In the genomic region with DNA sequence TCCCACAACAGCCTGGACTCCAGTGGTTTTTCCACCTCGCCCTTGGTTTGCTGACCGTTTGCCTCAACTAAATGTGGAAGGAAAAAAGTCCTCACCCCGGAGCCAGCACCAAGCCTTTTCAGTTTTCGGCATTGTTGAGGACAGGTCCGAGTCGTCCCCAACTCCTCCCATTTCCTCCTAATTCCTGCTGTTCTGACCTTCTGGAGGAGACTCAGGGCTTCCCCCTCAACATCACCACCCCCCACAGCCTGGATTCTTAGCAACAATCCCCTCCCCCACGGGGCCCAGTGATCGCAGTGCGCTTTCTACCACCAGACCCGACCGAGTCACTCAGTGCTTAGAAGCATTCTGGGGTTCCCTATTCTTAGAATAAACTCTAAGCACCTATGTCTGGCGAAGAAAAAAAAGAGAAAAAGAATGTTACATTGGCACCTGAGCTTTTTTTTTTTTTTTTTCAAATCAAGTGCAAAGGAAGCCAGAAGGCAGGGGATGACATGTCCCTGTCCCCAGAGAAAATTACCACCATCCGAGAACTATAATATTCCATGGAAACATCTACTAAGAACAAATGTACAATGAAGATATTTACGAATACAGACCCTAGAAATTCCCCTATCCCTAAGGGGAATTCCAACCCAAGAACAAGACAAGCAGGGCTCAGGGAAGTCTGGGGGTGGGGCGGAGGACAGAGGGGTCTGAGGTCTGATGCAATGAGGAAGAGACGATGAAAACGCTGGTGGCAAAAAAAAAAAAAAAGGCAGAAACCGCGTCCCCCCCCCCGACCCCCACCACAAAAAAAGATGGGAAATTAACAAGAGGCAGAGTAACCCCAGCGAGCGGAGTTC, we compare ENCODE assay signal across 8 mouse cellular contexts. TPM values are rescaled to one million over a fixed set of nuclear protein-coding genes. Genes with fewer than 3 reads are reported as not detected.
DNase-seq lines count a peak whose midpoint lies in the region; ATAC-seq and TF ChIP-seq lines count a peak whose summit lies in the region.

No protein-coding gene starts in this region.

- TF ChIP-seq RAD21 in CH12.LX (IDR thresholded peaks at IDR 0.05; ENCODE audit: low read depth, low read length): no peak

- in situ Hi-C loops in CH12.LX (cut with MboI; ENCODE audit: low pct_ligation_motif_present, low pct_unique_long_range_greater_than_20kb, low sequenced_read_pairs): no loop called here

- TF ChIP-seq EP300 in CH12.LX (IDR thresholded peaks at IDR 0.05; ENCODE audit: low read length): peak; percentile 76

- ATAC-seq in forebrain, embryonic 14.5 days: no peak
- no peak for ATAC-seq in liver, embryonic 13.5 days (ENCODE audit: low read depth)

- TF ChIP-seq POLR2A in CH12.LX (IDR thresholded peaks at IDR 0.05; ENCODE audit: low read depth, low read length): no peak

- peak overlapping the region; percentile 74 for H3K4me2 ChIP-seq in CH12.LX (ENCODE audit: insufficient read depth, low read depth, poor library complexity, severe bottlenecking)
- H3K4me2 ChIP-seq in forebrain, embryonic 14.5 days (ENCODE audit: low read length): peak overlapping the region; percentile 15
- peak overlapping the region; percentile 97 for H3K4me2 ChIP-seq in liver, embryonic 13.5 days

- peak overlapping the region; percentile 65 for H3K9ac ChIP-seq in CH12.LX (ENCODE audit: insufficient read depth, low read depth)
- H3K9ac ChIP-seq in forebrain, embryonic 14.5 days (ENCODE audit: low read length): no peak overlapping the region; the same call in 1 of the 2 replicates
- H3K9ac ChIP-seq in liver, embryonic 13.5 days: no peak overlapping the region

- no peak for TF ChIP-seq CTCF in gastrocnemius, adult 2 months (IDR thresholded peaks at IDR 0.05)
- TF ChIP-seq CTCF in CH12.LX (conservative IDR thresholded peaks at IDR 0.05 in 1 of 2, IDR thresholded peaks at IDR 0.05 in 1 of 2; ENCODE audit: low read depth in 2 of 2, low read length in 2 of 2): no peak

- peaks cover 10 to 21% of the 10 kb centered on the region in 2 experiments for H3K36me3 ChIP-seq in CH12.LX (replicated peaks in 1 of 2; ENCODE audit: control insufficient read depth in 1 of 2, insufficient read depth in 1 of 2, low read length in 1 of 2)
- no peaks in the 10 kb centered on the region for H3K36me3 ChIP-seq in forebrain, embryonic 14.5 days (ENCODE audit: control insufficient read depth, insufficient read depth, low read length)
- no peaks in the 10 kb centered on the region for H3K36me3 ChIP-seq in liver, embryonic 13.5 days

- H3K79me2 ChIP-seq in CH12.LX (replicated peaks; ENCODE audit: control insufficient read depth, extremely low read depth, insufficient read depth, poor library complexity, severe bottlenecking): no peaks in the 10 kb centered on the region

- H3K27me3 ChIP-seq in CH12.LX (replicated peaks): no peaks in the 10 kb centered on the region
- H3K27me3 ChIP-seq in forebrain, embryonic 14.5 days (replicated peaks; ENCODE audit: control insufficient read depth, insufficient read depth, low read length): peaks cover 9% of the 10 kb centered on the region
- H3K27me3 ChIP-seq in liver, embryonic 13.5 days: peaks cover 73% of the 10 kb centered on the region

- DNase-seq in gastrocnemius, adult 2 months: peak; percentile 19
- no peak for DNase-seq in gastrocnemius, postnatal 14 days
- peak; percentile 84 for DNase-seq in CH12.LX (ENCODE audit: extremely low read depth)
- DNase-seq in forebrain, embryonic 14.5 days (ENCODE audit: low spot score): no peak
- DNase-seq in liver, embryonic 13.5 days: no peak
- no peak for DNase-seq in cerebellum, postnatal 36 days
- DNase-seq in spleen, postnatal 4 days (ENCODE audit: low spot score in 2 of 2): no peak
- no peak for DNase-seq in left cerebral cortex, postnatal 14 days (ENCODE audit: low spot score in 2 of 2)

- H3K4me3 ChIP-seq in gastrocnemius, adult 2 months: peak overlapping the region; percentile 97
- H3K4me3 ChIP-seq in CH12.LX (replicated peaks in 1 of 3; ENCODE audit: low read depth in 2 of 3, low read length in 2 of 3, poor library complexity in 1 of 3): peak overlapping the region; percentile 50 to 66 (median 55)
- H3K4me3 ChIP-seq in forebrain, embryonic 14.5 days (ENCODE audit: low read depth, low read length): no peak overlapping the region
- H3K4me3 ChIP-seq in liver, embryonic 13.5 days (replicated peaks): peak overlapping the region; percentile 78; the same call in 1 of the 2 replicates

- dilution Hi-C loops in CH12.LX (cut with MboI; ENCODE audit: extremely low pct_ligation_motif_present, extremely low pct_unique_long_range_greater_than_20kb, low sequenced_read_pairs): no loop called here

- no peaks in the 10 kb centered on the region for H3K9me3 ChIP-seq in CH12.LX (replicated peaks; ENCODE audit: low read length)
- H3K9me3 ChIP-seq in forebrain, embryonic 14.5 days (replicated peaks; ENCODE audit: control insufficient read depth, low read length): no peaks in the 10 kb centered on the region
- H3K9me3 ChIP-seq in liver, embryonic 13.5 days (replicated peaks): no peaks in the 10 kb centered on the region

- WGBS in forebrain, embryonic 14.5 days: 1% methylated on average over 22 of the region's 22 CpGs
- 2% methylated on average over 22 of the region's 22 CpGs for WGBS in liver, embryonic 13.5 days (ENCODE audit: insufficient replicate concordance)

- peaks cover 12 to 45% of the 10 kb centered on the region in 2 experiments for H3K4me1 ChIP-seq in CH12.LX (ENCODE audit: control insufficient read depth in 1 of 2, insufficient read depth in 2 of 2)
- peaks cover 15% of the 10 kb centered on the region for H3K4me1 ChIP-seq in forebrain, embryonic 14.5 days (ENCODE audit: control insufficient read depth, insufficient read depth, low read length)
- H3K4me1 ChIP-seq in liver, embryonic 13.5 days (replicated peaks): peaks cover 37% of the 10 kb centered on the region

- no peak overlapping the region for H3K27ac ChIP-seq in gastrocnemius, adult 2 months
- peak overlapping the region; percentile 99 for H3K27ac ChIP-seq in CH12.LX (ENCODE audit: insufficient read depth, low read depth)
- no peak overlapping the region for H3K27ac ChIP-seq in forebrain, embryonic 14.5 days (ENCODE audit: low read depth, low read length)
- H3K27ac ChIP-seq in liver, embryonic 13.5 days: no peak overlapping the region

- intact Hi-C loops in gastrocnemius, adult 2 months (cut with DNase I): loop anchor here (10.0 kb wide), 1 partner anchor 771 kb away; no protein-coding TSS in a partner anchor
- intact Hi-C loops in gastrocnemius, postnatal 14 days (cut with DNase I; ENCODE audit: low total_unique reads): no loop called here
- intact Hi-C loops in left cerebral cortex, postnatal 14 days (cut with DNase I): loop anchor here (5.0 kb wide), 1 partner anchor 102 kb away; the partner anchor contains the start of genes Cbx6 and Npcd

TF ChIP-seq in CH12.LX, 34 proteins besides CTCF, POLR2A, EP300 and RAD21 (continues in another document):
- TF ChIP-seq HCFC1 (IDR thresholded peaks at IDR 0.05; ENCODE audit: low read depth, low read length) (no peak), MAX (IDR thresholded peaks at IDR 0.05; ENCODE audit: low read length) (no peak; the same call in 1 of the 2 replicates), IRF4 (IDR thresholded peaks at IDR 0.05; ENCODE audit: low read depth, low read length) (no peak; the same call in none of the 2 replicates), MEF2A (IDR thresholded peaks at IDR 0.05; ENCODE audit: borderline replicate concordance, low read depth, low read length) (peak; percentile 69), ELF1 (IDR thresholded peaks at IDR 0.05; ENCODE audit: low read depth, low read length) (peak; percentile 36; the same call in 1 of the 2 replicates), E2F4 (IDR thresholded peaks at IDR 0.05; ENCODE audit: insufficient replicate concordance, low read depth, low read length) (no peak), ZC3H11A (IDR thresholded peaks at IDR 0.05; ENCODE audit: low read depth, low read length) (no peak), ETS1 (conservative IDR thresholded peaks at IDR 0.05; ENCODE audit: low read depth, low read length) (peak; percentile 79), ZKSCAN1 (IDR thresholded peaks at IDR 0.05; ENCODE audit: borderline replicate concordance, low read depth, low read length) (no peak; the same call in 1 of the 2 replicates), MAZ (IDR thresholded peaks at IDR 0.05; ENCODE audit: low read depth, low read length) (peak; percentile 87), USF1 (IDR thresholded peaks at IDR 0.05; ENCODE audit: low read depth, low read length) (no peak), JUND (conservative IDR thresholded peaks at IDR 0.05; ENCODE audit: low read depth, low read length) (no peak; the same call in 1 of the 2 replicates), TBP (conservative IDR thresholded peaks at IDR 0.05; ENCODE audit: low read depth, low read length) (no peak), UBTF (IDR thresholded peaks at IDR 0.05; ENCODE audit: low read depth, low read length) (peak; percentile 48; the same call in 1 of the 2 replicates), ZMIZ1 (IDR thresholded peaks at IDR 0.05; ENCODE audit: low read depth, low read length) (0 out of 2 replicates have a peak, but pooled peaks have one; percentile 43), SIN3A (IDR thresholded peaks at IDR 0.05; ENCODE audit: low read length) (no peak; the same call in 1 of the 2 replicates), POLR2AphosphoS2 (IDR thresholded peaks at IDR 0.05; ENCODE audit: low read depth, low read length) (peak; percentile 47; the same call in 1 of the 2 replicates), CHD2 (IDR thresholded peaks at IDR 0.05; ENCODE audit: low read length) (peak; percentile 83), PAX5 (IDR thresholded peaks at IDR 0.05; ENCODE audit: low read length) (no peak)

RNA-seq across cellular contexts. Expression of gene Cbx7, which starts 37.0 kb away (rescaled TPM):
- total RNA-seq in gastrocnemius, adult 2 months (2021): 10 to 100 TPM; 18.9 to 19.6 TPM
- 1 to 10 TPM; 3.7 to 4.5 TPM for total RNA-seq in gastrocnemius, postnatal 14 days (2021)
- total RNA-seq in CH12.LX (2012; rRNA removed): 10.0 and 12.1 TPM in 2 replicates
- 5.6 and 8.1 TPM in 2 replicates for total RNA-seq in CH12.LX (2014; rRNA removed)
- polyA plus RNA-seq in CH12.LX (2012; ENCODE audit: insufficient read length, low read depth): 12.4 and 14.7 TPM in 2 replicates
- 1.6 and 2.1 TPM in 2 replicates for polyA plus RNA-seq in forebrain, embryonic 14.5 days (2014; fragmentation: Nextera tagmentation; extraction: Ambion mirVana)
- 0.89 and 1.4 TPM in 2 replicates for polyA plus RNA-seq in liver, embryonic 13.5 days (2015; fragmentation: Nextera tagmentation; extraction: Ambion mirVana)
- 10 to 100 TPM in 1 of 2 experiments, 1 to 10 TPM in 1; 9.9 to 11.9 TPM for total RNA-seq in left cerebral cortex, postnatal 14 days (2021)

RNA-seq across cellular contexts. Expression of gene Apobec3, which starts 42.4 kb away (rescaled TPM):
- total RNA-seq in gastrocnemius, adult 2 months (2021): 1 to 10 TPM; 2.4 to 2.6 TPM
- total RNA-seq in gastrocnemius, postnatal 14 days (2021): 1 to 10 TPM; 4.7 to 7.9 TPM
- total RNA-seq in CH12.LX (2012; rRNA removed) (3.9 and 4.7 TPM in 2 replicates), CH12.LX (2014; rRNA removed) (8.7 and 10.4 TPM in 2 replicates)
- 94.3 and 98.5 TPM in 2 replicates for polyA plus RNA-seq in CH12.LX (2012; ENCODE audit: insufficient read length, low read depth)
- polyA plus RNA-seq in forebrain, embryonic 14.5 days (2014; fragmentation: Nextera tagmentation; extraction: Ambion mirVana): 4.8 and 5.6 TPM in 2 replicates
- 41.7 and 53.3 TPM in 2 replicates for polyA plus RNA-seq in liver, embryonic 13.5 days (2015; fragmentation: Nextera tagmentation; extraction: Ambion mirVana)
- 1 to 10 TPM; 4.2 to 5.1 TPM for total RNA-seq in left cerebral cortex, postnatal 14 days (2021)

Comparison
In these comparisons a context has a peak if more than half of its experiments do, and no peak if none do; other contexts are left out.
1. DNase-seq: peak in gastrocnemius, adult 2 months (single experiment) and CH12.LX (single experiment); none in gastrocnemius, postnatal 14 days (single experiment), forebrain, embryonic 14.5 days (single experiment), liver, embryonic 13.5 days (single experiment), cerebellum, postnatal 36 days (0 of 2), spleen, postnatal 4 days (0 of 2) and left cerebral cortex, postnatal 14 days (0 of 2).
2. H3K4me2 ChIP-seq: peak in every context shown above with its lines; median percentile 97 in liver, embryonic 13.5 days; 74 in CH12.LX; 15 in forebrain, embryonic 14.5 days.